Mouse (Mus musculus): ENCODE results near the gene Nxf1.

DNA sequence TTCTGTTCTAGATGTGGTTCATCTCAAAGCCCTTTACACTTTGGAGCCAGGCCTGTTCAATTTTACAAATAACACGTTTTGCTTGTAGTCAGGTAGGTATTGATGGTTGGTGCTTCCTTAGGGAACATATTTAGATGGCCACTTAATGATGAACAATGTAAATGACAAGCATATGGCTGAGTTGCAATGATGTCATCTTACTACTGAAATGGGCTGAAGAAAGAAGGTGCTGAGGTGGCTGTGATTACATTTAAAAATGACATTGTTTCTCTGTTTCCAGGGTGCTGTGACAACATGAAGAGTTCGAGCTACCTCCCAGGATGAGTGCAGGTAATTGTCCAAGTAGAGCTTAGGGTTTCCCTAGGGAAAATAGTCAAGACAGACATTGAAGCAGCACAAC, 32.5 kb upstream of the Nxf1 start:
- TF ChIP-seq MAZ (IDR thresholded peaks at IDR 0.05; ENCODE audit: low read depth, low read length) = no peak
- TF ChIP-seq PAX5 (IDR thresholded peaks at IDR 0.05; ENCODE audit: low read length) = no peak
- no peak for TF ChIP-seq BHLHE40 (IDR thresholded peaks at IDR 0.05; ENCODE audit: low read depth, low read length)
- no peak for TF ChIP-seq CTCF (conservative IDR thresholded peaks at IDR 0.05 in 1 of 2, IDR thresholded peaks at IDR 0.05 in 1 of 2; ENCODE audit: low read depth in 2 of 2, low read length in 2 of 2)
- TF ChIP-seq KAT2A (IDR thresholded peaks at IDR 0.05; ENCODE audit: insufficient replicate concordance, low read length) = 0 out of 2 replicates have a peak, but pooled peaks have one; percentile 56
- no peak for TF ChIP-seq ZC3H11A (IDR thresholded peaks at IDR 0.05; ENCODE audit: low read depth, low read length)
- TF ChIP-seq POLR2A (IDR thresholded peaks at IDR 0.05; ENCODE audit: low read depth, low read length) = no peak
- no peak for TF ChIP-seq JUND (conservative IDR thresholded peaks at IDR 0.05; ENCODE audit: low read depth, low read length)
- no peak for TF ChIP-seq EP300 (IDR thresholded peaks at IDR 0.05; ENCODE audit: low read length)
- no peak for TF ChIP-seq TCF12 (IDR thresholded peaks at IDR 0.05; ENCODE audit: low read depth, low read length)
- TF ChIP-seq CHD2 (IDR thresholded peaks at IDR 0.05; ENCODE audit: low read length) = no peak
- TF ChIP-seq NRF1 (IDR thresholded peaks at IDR 0.05; ENCODE audit: low read depth, low read length) = no peak

Data from CH12.LX (cell line).